Mouse (Mus musculus) frontal cortex, postnatal 36 days (tissue): ENCODE measurements around the gene Fut4.

Source experiments
- DNase-seq, 2 experiments: peaks; one replicate each; pipeline ENCODE4 v3.0.0; 2022; ENCODE audit warnings: low spot score in 2 of 2

Fut4 gene

DNA sequence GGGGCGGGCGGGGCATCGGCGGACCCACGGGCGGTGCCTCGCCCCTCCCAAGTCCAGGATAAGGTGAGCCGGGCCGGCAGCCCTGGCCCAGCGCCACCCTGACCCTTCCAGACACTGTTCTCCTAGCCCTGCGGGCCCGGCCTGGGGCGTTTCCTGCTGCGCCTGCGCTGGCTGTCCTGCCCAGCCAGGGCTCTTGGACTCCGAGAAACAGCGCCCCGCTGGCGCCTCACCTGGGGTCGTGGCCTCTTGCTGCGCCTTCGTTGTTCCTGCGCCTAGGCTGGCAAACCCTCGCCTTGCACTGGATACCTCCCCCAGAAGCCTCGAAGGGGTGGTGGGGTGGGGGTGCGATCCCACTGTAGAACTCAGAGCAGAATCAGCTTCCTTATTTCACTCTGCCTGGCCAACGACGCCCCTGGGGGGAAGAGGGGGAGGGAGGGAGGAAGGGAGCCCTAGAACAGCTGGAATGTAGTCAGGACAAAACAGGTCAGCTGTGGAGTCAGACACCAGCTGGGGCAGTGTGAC, at the start of gene Fut4:
Gene Fut4, minus strand, starts transcription at position 393 of the 522 bp plus-strand sequence.
- DNase-seq: no peak

DNA sequence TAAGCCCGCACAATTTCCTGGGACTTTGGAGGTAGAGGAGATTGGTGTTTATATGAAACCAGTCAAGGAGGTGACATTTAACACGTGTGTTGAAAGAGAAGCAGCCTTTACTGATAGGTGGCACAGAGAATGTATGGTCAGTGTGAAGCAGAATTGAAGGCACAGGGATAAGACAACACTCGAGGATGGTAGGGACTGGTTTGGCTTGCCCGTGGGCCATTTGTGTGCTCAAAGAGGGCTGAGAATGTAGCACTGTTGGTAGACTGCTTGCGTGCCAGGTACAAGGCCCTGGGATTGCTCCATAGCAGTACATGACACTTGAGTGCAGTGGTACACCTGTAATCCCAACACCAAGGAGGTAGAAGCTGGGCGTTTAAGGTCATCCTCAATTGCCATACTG, 35.2 kb upstream of the Fut4 start:
- no peak for DNase-seq

DNA sequence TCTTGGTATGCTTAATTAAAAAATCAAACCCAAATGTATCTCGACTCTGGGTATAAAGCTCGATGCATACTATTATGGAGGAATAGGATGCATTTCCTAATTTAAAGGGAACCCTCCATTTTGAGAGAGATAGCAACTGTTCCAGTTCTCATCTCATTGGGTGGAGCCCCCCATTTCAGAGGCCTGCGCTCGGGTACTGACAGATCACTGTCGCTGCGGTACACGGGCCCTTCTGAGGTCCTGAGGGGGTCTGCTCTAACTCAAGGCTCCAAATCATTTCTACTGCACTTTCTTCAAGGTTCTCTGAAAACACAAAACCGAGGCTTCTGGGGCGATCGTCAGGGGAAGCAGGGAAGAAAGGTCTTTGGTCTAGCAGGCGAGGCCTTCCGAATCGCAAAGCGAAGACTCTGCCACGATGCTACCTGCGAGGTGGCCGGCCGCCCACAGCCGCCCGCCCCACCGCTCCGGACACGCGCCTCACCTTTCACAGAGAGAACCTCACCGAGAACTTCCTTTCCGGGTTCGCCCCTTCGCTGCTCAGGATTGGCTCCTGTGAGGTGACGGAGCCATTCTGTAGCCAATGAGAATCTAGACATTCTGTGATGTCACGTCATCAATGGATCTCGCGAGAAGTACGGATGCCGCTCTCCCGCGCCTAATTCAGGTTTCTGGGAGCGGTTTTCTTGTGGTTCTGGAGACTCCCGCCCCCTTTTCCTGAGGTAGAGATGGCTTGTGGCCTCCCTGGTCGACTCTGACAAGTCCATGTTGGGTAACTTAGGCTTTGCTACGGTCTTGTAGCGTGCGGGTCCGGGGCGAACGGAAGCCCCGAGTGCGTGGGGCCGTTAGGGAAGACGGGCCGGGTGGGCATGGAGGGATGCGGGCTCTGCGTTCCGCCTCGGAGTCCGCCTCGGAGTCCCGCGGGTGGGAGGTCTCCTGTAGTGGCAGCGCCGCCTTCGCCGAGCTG, 32.1 kb upstream of the Fut4 start, which contains the start of the genes Mre11a and Ankrd49:
Gene Mre11a, plus strand, starts transcription at position 616 of the 964 bp plus-strand sequence.
Gene Ankrd49, minus strand, starts transcription at position 818 of the 964 bp plus-strand sequence.
- peak; percentile 93 to 96 for DNase-seq

DNA sequence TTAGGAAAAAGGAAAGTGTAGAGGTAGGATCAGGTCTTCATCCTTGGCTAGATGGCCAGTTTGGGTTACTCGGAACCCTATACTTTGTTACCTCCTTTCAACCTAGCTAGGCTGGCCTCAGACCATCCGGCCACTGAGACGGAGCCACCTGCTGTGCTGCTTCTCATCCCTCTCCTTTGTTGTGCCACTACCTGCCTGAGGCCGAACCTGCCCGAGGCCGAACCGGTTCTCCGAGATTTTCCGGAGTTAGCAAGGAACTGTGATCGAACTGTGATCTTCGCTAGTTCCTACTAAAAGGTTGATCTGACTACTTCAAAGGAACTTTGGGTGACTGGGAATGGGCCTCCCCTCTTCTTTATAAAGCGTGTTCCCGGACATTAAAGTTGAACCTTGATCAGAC, 26.1 kb upstream of the Fut4 start:
- no peak for DNase-seq

DNA sequence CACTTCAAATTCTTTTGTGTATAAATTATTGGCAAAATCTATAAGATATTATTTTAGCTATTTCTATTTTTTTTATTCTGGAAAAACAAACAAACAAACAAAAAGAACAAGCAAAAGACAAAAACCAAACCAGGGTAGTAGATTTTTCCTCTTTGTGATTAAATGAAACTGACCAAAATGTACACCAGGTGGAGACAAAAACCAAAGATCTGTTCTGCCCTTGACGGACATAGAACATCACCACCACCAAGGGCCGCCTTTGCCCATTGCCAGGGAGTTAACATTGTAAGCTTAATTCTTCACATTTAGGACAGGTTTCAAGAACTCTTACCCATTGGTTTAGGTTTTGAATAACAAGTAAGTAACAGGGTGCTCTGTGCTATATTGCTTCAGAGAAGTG, 21.6 kb upstream of the Fut4 start:
- DNase-seq: no peak

DNA sequence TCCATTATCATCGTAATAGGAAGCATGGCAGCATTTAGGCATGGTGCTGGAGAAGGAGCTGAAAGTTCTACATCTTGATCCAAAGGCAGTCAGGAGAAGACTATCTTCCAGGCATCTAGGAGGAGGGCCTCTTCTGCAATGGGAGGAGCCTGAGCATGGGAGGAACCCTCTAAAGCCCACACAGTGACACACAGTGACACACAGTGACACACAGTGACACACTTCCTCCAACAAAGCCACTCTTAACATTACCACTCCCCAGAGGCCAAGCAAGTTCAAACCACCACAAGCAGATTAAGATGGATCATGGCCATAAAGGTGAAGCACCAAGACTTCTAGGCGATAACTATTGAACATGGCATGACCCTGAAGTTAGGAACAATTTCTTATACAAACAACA, 19.9 kb upstream of the Fut4 start:
- no peak for DNase-seq

DNA sequence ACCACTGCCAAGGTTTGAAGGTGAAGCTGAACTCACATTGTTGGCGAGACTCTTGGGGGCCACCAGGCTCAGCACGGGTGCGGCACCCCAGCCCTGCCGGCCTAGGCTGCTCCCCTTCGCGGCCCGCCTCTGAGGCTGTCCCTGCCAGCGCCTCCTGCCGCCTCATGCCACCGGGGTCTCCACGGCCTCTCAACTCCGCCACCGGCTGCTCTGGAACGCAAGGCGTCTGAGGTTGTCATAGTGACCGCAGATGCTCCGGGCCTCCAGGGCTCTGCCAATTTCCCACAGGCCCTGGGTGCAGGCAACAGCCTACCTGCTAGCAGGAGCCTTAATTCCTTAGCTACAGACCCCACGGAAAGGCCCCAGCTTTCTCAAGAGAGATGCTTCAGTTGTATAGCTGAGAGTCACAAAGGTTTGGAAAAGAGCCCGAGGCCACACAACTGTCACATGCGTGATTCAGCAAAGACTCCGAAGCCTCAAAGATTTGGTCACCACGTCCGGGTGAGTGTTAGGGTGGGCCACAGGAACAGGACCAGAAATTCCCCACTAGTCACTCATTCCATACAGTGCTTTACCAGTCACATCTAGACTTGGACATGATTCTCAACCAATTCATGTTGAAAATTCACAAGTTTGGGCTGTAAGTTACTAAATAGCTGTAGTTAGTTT, 18.7 kb upstream of the Fut4 start, which contains the start of gene 1700012B09Rik:
Gene 1700012B09Rik, minus strand, starts transcription at position 228 of the 669 bp plus-strand sequence.
- DNase-seq: no peak

- no peak for DNase-seq
These were observed 17.6 kb upstream of the Fut4 start for GRCm38 (mm10) chr9:14769811-14770210.

- DNase-seq: peak; percentile 37 to 51
These were observed 12.6 kb upstream of the Fut4 start for GRCm38 (mm10) chr9:14764765-14765164.

DNA sequence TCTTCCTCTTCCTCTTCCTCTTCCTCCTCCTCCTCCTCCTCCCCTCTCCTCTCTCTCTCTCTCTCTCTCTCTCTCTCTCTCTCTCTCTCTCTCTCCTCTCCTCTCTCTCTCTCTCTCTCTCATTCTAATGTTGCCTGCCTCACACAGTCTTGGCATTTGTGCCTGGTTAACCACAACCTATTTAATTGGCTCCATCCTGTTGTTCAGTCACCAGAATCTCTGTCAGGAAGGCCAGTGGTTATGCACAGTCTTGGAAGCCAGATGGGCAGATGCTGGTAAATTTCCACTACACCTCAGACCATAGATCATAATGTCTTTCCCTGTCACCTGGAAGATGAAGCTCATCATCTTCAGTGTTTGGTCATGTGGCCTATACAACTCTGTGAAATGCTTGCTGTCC, 7.1 kb upstream of the Fut4 start:
- no peak for DNase-seq

GRCm38 (mm10) chr9:14758590-14758989, 6.4 kb upstream of the Fut4 start:
- DNase-seq: no peak

- DNase-seq: no peak
These were observed 2.3 kb upstream of the Fut4 start for GRCm38 (mm10) chr9:14754469-14754868.

GRCm38 (mm10) chr9:14753947-14754346, 1.8 kb upstream of the Fut4 start:
- no peak for DNase-seq

- no peak for DNase-seq
These were observed 641 bp downstream of the Fut4 start for GRCm38 (mm10) chr9:14751503-14752000.

- DNase-seq: no peak
These were observed 1.2 kb downstream of the Fut4 start for GRCm38 (mm10) chr9:14750901-14751502.

DNA sequence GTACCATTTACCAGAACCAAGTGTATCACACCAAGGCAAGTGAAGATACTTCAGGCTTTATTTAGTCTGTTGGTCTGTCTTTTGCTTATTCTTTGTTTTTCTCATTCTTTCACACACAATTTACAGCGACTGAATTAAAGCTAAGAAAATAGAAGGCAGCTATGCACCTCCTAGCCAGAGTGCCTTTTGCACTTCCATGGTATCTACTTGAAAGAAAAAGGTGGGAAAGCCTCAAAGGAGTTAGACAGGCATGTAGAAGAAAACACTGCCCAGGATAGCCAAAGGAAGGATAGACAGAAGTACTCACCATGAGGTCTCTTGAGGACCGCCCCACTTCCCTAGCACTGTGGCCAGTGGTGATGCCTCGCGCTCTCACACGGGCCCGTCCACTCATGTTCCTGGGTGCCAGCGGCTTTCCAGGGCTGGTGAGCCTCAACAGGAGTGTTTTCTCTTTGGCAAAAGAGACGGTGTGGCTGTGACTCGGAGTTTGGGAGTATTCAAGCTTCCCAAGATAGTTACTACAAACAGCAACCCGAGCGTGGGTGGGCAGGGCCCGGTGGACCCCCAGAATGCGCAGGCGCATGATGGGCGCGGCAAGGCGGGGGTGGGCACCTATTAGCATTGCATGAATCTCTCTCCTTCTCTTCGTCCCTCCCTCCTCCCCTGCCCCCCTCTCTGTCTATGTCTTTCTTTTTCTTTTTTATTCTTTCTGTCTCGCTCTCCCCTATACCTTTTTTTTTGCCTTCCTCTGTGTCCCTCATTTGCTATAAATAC, 11.9 kb downstream of the Fut4 start, which contains the start of gene Piwil4:
Gene Piwil4, minus strand, starts transcription at position 583 of the 774 bp plus-strand sequence.
- DNase-seq: no peak

GRCm38 (mm10) chr9:14739498-14740150, 12.6 kb downstream of the Fut4 start:
- DNase-seq: no peak

- DNase-seq: no peak
These were observed 21.2 kb downstream of the Fut4 start for GRCm38 (mm10) chr9:14730941-14731541.

- no peak for DNase-seq
These were observed 23.8 kb downstream of the Fut4 start for GRCm38 (mm10) chr9:14728365-14728764.

- DNase-seq: no peak
These were observed 25.6 kb downstream of the Fut4 start for GRCm38 (mm10) chr9:14726629-14727028.
